Mouse (Mus musculus) liver, postnatal 0 days (tissue): ENCODE measurements around the gene Rad51ap2. TPM values are rescaled to one million over a fixed set of nuclear protein-coding genes. Genes with fewer than 3 reads are reported as not detected.
A peak's percentile ranks its signal among the peaks of the same experiment; 100 is the strongest.

Experiments used
- ATAC-seq: fragments of 200-750 bp; cut with Nextera tagmentation; 2 replicates; pipeline ENCODE4 v1.8.0; 2017; ENCODE audit warnings: mild to moderate bottlenecking, moderate library complexity
- DNase-seq: peaks from one replicate; pipeline ENCODE4 v3.0.0-alpha.2; 2016
- H3K27ac ChIP-seq: fragments of 300-500 bp; sonication (generic); 2 replicates; pipeline ENCODE4 v1.5.1; 2014; ENCODE audit warnings: antibody characterized with exemption, moderate library complexity, mild to moderate bottlenecking, low read depth
- H3K27me3 ChIP-seq: fragments of 300-500 bp; sonication (generic); 2 replicates; pipeline ENCODE4 v1.6.1; 2014; ENCODE audit warnings: low read length, control low read depth, mixed read lengths; ENCODE audit not compliant: insufficient read depth
- H3K36me3 ChIP-seq: fragments of 300-500 bp; sonication (generic); replicated peaks from 2 replicates; pipeline ENCODE4 v1.6.1; 2014; ENCODE audit warnings: mild to moderate bottlenecking, control low read depth, low read length, moderate library complexity, mixed read lengths; ENCODE audit not compliant: insufficient read depth
- H3K4me1 ChIP-seq: fragments of 300-500 bp; sonication (generic); 2 replicates; pipeline ENCODE4 v1.6.1; 2014; ENCODE audit warnings: antibody characterized with exemption, mild to moderate bottlenecking, control low read depth; ENCODE audit not compliant: insufficient read depth
- H3K4me2 ChIP-seq: fragments of 300-500 bp; sonication (generic); 2 replicates; pipeline ENCODE4 v1.6.1; 2014; ENCODE audit warnings: low read depth, mild to moderate bottlenecking, low read length, moderate library complexity, mixed read lengths
- H3K4me3 ChIP-seq: fragments of 300-500 bp; sonication (generic); 2 replicates; pipeline ENCODE4 v1.5.1; 2014; ENCODE audit warnings: low read depth, low read length
- H3K9ac ChIP-seq: fragments of 300-500 bp; sonication (generic); replicated peaks from 2 replicates; pipeline ENCODE4 v1.6.1; 2014; ENCODE audit warnings: mild to moderate bottlenecking, moderate library complexity
- H3K9me3 ChIP-seq: fragments of 300-500 bp; sonication (generic); 2 replicates; pipeline ENCODE4 v1.6.1; 2016; ENCODE audit warnings: mild to moderate bottlenecking, control low read depth, low read length, mixed read lengths
- CTCF ChIP-seq: sonication (generic); IDR thresholded peaks from 2 replicates; pipeline ENCODE4 v1.5.1; 2016; ENCODE audit warnings: antibody characterized with exemption, low read depth
- EP300 ChIP-seq: IDR thresholded peaks from 2 replicates; pipeline ENCODE4 v1.6.1; 2016; ENCODE audit warnings: antibody characterized with exemption, low read depth, mild to moderate bottlenecking
- WGBS: fragments of 180-500 bp; shearing (Covaris S2); extraction: QIAGEN DNeasy Blood & Tissue Kit; methylation state at CpG from one replicate; pipeline ENCODE4 v1.1.7; 2014; ENCODE audit not compliant: insufficient replicate concordance; 5-methylcytosine and 5-hydroxymethylcytosine counted together
- polyA plus RNA-seq: library from polyadenylated mRNA; unstranded; fragments of >200 nt; fragmentation: Nextera tagmentation; extraction: Ambion mirVana; gene quantifications from 2 replicates; pipeline ENCODE4 v1.2.1, GENCODE M21; 2015

The Rad51ap2 gene
- polyA plus RNA-seq: not detected in 2 replicates

DNA sequence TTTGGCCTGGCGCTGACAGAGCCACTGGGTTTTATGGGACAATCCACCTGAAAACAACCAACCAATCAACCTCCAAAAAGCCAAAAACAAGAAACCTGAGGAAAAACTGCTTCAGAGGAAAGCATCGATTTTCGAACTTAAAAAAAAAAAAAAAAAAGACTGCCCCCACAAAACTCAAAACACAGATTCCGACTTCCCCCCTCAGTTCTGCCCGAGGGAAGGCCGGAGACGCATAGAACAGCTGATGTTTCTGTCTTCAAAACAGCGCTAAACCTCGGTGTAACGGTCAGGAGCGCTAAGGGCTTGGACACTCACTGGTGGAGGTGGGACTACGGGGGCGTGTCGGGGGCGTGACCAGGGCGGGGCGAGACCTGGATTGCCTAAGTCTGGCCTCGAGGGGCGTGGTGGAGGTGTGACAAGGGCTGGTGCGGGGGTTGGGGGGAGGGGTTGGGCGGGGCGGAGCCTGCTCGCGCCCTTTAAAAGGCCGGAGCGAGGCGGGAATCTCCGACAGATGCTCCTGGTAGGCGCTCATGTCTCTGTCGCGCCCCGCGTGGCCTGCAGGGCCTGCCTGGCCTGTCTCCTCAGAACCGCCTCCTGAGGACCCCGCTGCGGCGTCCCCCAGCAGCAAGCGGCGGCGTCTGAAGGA lies at the start of gene Rad51ap2:
Gene Rad51ap2, plus strand, starts transcription at position 531 of the 646 bp plus-strand sequence.
- Histone ChIP-seq H3K27me3 (peaks cover 14% of the 10 kb centered on the region), H3K36me3 (no peaks in the 10 kb centered on the region), H3K4me1 (peaks cover 5% of the 10 kb centered on the region), H3K9me3 (no peaks in the 10 kb centered on the region), H3K9ac (peak within 1 kb of the TSS; percentile 13; the same call in 1 of the 2 replicates), H3K4me2 (peak within 1 kb of the TSS; percentile 68), H3K27ac (no peak within 1 kb of the TSS), H3K4me3 (peak within 1 kb of the TSS; percentile 40)
- WGBS: 2% methylated on average over 38 of the region's 40 CpGs
- ATAC-seq (peak; percentile 100), DNase-seq (peak; percentile 92)
- TF ChIP-seq EP300 (no peak), CTCF (no peak)

DNA sequence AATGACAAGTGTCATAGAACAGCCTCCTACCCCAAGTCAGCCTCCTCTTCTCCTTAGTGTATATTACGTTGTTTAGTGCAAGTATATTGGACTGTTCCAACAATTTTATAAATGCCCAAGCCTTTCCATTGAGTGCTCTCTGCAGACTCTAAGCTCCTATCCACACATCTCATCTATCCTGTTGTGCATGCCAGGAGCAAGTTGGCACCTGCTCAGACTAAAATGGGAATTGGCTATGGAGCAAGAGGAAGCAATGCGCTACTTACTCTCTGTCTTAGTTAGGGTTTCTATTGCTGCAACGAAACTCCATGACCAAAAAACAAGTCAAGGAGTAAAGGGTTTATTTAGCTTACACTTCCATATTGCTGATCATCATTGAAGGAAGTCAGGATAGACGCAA lies 48.2 kb upstream of the Rad51ap2 start:
- DNase-seq (no peak), ATAC-seq (no peak)
- WGBS: 74% methylated on average over 4 of the region's 4 CpGs
- Histone ChIP-seq H3K4me2 (no peak overlapping the region), H3K4me1 (no peaks in the 10 kb centered on the region), H3K27me3 (no peaks in the 10 kb centered on the region), H3K27ac (no peak overlapping the region), H3K36me3 (no peaks in the 10 kb centered on the region), H3K9ac (no peak overlapping the region), H3K4me3 (no peak overlapping the region), H3K9me3 (no peaks in the 10 kb centered on the region)
- TF ChIP-seq EP300 (no peak), CTCF (no peak)

DNA sequence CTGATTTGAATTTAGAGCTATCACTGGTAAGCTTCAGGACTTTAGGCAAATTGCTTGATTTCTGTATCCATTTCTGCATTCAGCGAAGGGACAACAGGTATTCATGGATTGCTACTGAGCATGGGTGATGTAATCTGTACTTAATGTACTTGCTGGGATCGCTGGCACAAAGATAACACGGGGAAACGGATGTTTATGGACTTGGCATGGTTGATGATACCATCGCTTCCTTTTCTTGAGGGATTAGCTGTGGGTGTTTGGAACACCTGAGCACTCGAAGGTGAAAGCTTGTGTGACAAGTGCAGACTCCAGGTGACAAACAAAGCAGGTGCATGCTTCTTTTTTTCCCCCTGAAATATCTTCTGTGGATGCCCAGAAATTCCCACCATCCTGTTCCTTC lies 37.8 kb upstream of the Rad51ap2 start:
- WGBS: 69% methylated on average over 6 of the region's 6 CpGs
- no peak for ATAC-seq
- Histone ChIP-seq H3K4me1 (no peaks in the 10 kb centered on the region), H3K4me3 (no peak overlapping the region), H3K27ac (no peak overlapping the region), H3K9me3 (no peaks in the 10 kb centered on the region), H3K36me3 (no peaks in the 10 kb centered on the region), H3K4me2 (no peak overlapping the region), H3K9ac (no peak overlapping the region), H3K27me3 (no peaks in the 10 kb centered on the region)
- DNase-seq: no peak
- TF ChIP-seq CTCF (no peak), EP300 (no peak)

DNA sequence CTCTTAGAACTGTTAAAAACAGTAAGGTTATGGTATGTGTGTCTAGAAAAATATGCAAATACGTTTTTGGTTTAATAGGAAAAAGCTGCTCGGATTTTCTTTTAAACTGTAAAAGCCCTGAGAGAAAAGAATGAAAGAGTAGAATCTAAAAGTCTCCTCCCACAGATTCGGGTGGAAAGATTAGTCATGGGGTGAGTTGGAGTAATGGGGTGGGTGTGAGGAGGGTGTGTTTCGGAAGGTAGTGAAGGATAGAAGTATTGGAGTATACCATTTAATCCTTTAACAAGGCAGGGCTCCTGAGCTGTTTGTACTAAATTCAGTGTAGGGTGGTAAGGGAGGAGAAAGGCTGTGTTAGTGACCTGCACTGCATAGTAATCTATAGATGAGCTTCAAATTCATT lies 28.5 kb upstream of the Rad51ap2 start:
- Histone ChIP-seq H3K4me2 (no peak overlapping the region), H3K9ac (no peak overlapping the region), H3K4me3 (no peak overlapping the region), H3K36me3 (no peaks in the 10 kb centered on the region), H3K4me1 (no peaks in the 10 kb centered on the region), H3K27me3 (no peaks in the 10 kb centered on the region), H3K27ac (no peak overlapping the region), H3K9me3 (no peaks in the 10 kb centered on the region)
- no peak for ATAC-seq
- DNase-seq: no peak
- 63% methylated on average over 4 of the region's 4 CpGs for WGBS
- no peak for TF ChIP-seq EP300
- no peak for TF ChIP-seq CTCF

DNA sequence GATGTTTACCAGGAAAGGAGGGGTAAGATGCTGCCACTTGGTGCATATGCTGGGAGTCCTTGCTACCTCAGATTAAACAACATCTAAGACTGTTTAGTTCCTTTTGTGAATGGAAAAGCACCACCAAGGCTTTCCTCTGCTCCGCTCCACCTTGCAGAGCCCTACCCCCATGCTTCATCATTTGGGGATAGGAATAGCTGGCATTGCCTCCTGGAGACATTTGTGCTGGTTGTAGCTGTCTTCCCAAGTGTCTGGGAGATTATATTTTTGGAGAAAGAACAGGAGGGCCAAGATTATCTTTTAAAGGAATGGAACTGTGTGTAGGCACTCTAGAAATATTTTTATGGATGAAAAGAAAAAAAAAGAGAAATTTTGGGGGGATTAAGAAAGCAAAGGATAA lies 22.8 kb upstream of the Rad51ap2 start:
- Histone ChIP-seq H3K4me3 (no peak overlapping the region), H3K36me3 (no peaks in the 10 kb centered on the region), H3K9ac (no peak overlapping the region), H3K27me3 (peaks cover 37% of the 10 kb centered on the region), H3K27ac (no peak overlapping the region), H3K9me3 (no peaks in the 10 kb centered on the region), H3K4me2 (no peak overlapping the region), H3K4me1 (no peaks in the 10 kb centered on the region)
- TF ChIP-seq EP300 (no peak), CTCF (no peak)
- 81% methylated on average over 1 of the region's 1 CpGs for WGBS
- ATAC-seq (no peak), DNase-seq (no peak)

DNA sequence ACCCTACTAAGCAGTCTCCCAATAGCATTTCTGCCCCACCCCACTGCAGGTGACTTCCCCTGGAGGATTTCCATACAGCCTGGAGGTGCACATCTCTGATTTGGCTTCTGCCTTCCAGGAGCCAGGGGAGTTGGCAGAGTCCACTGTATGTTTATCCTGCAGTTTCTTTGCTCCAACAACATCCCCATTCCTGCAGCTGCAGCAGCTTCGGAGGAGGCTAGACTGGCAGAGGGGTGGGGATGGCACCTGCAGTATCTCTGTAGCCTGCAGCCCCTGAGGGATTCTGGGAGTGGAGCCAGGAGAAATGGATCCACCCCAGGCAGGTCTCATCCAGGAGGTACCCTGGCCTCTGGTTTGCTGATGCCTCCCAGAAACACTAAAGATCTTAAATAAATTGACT lies 22.2 kb upstream of the Rad51ap2 start:
- Histone ChIP-seq H3K36me3 (no peaks in the 10 kb centered on the region), H3K4me2 (no peak overlapping the region), H3K9ac (no peak overlapping the region), H3K27ac (no peak overlapping the region), H3K4me3 (no peak overlapping the region), H3K4me1 (no peaks in the 10 kb centered on the region), H3K9me3 (no peaks in the 10 kb centered on the region), H3K27me3 (peaks cover 39% of the 10 kb centered on the region)
- WGBS: 53% methylated on average over 1 of the region's 1 CpGs
- DNase-seq (no peak), ATAC-seq (no peak)
- TF ChIP-seq EP300 (no peak), CTCF (no peak)
